Mouse (Mus musculus) megakaryocyte progenitor cell, adult 5-6 weeks (primary cell): ENCODE data around the gene Hoxb2. TPM values are rescaled to one million over a fixed set of nuclear protein-coding genes. Genes with fewer than 3 reads are reported as not detected.

Experiments used
- ATAC-seq: replicated peaks from 2 replicates; pipeline ENCODE4 v1.8.0; 2016; ENCODE audit warnings: mild to moderate bottlenecking, moderate TSS enrichment, inconsistent platforms; ENCODE audit not compliant: poor library complexity
- total RNA-seq, 2 experiments: library from RNA; stranded (forward) in 1 of 2; stranded (reverse) in 1 of 2; fragments of 157-497, 149-512 nt in 1 of 2; fragments of 200-1000 nt in 1 of 2; gene quantifications; 2 replicates each; pipeline versions ENCODE4 v1.2.3 to v1.2.4; 2015 to 2017

The Hoxb2 gene
- total RNA-seq, 2 experiments from 2014 or later, result 0.12 to 0.49 TPM

DNA sequence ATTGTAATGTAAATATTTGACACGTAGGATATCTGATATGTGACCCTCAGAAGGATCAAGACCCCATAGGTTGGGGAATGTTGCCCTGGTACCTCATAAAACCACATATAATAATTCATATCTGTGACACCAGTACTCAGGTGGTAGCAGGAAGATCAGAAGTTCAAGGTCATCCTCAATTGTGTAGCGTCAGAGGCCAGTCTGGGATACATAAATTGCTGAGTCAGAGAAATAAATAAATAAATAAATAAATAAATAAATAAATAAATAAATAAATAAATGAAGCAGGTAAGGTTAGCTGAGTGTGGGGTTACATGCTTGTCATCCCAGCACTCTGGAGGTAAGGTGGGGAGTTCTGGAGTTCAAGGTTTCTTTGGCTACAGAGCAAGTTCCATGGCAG, 37.3 kb downstream of the Hoxb2 start:
- ATAC-seq, result no peak

DNA sequence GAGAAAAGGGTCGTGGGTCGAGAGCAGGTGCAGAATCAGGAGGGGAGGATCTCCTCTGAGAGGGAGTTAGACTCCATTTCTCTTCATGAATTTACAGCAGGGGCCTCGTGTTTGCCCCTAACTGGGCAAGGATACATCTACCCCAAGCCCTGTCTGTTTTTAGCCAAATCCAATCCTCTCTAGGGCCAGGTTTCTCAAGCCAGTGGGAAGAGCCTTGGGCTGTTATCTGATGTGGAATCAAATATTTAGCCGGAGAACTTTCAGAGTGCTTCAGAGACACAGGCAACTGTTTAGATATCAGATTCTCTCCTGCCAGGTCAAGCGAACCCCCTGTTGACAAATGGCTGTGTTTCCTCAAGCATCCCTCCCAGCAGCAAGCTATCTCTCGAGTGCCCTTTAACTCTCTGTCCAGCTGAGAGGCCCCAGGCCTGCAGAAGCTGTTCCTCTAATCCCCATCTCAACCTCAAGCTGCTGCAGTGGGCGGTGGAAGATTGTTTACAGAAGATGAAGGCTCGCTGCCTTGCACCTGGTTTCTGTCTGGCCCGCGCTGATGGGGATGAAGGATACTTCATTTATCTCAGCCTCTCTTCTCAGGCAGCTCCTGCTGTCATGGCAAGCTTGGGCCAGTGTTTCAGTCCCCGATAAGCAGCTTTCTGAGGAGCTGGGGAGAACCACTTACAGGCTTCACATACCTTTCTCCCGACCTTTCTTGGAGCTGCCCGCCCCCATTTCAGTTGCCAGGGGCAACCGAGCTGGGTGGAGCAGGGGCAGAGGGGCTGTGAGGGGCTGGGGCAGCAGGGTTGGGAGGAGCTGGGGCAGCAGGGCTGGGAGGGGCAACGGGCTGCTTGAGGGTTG, 46.7 kb downstream of the Hoxb2 start:
- no peak for ATAC-seq

DNA sequence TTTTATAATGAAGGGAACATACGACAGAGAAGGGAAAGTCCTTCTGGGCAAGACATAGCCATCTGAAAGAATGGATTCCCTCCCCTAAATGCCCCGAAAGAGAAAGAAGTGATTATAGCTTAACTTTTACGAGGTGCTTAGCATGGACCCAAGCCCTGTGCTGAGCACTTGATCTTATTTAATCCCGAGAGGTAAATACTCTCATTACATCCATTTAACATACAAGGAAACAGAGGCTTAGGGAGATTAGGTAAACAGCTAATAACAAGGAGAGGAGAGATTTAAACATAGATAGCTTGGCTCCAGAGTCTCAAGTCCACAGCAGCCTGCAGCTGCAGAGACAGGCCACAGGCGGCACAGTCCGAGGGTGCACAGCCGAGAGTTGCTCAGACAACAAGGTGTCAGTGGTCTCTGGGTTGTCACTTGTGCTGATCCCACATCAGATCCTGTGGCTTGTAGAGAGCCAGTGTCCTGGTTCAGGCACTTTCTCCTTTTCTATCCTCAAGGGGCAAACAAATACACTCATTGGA, 47.5 kb downstream of the Hoxb2 start:
- ATAC-seq, result no peak

DNA sequence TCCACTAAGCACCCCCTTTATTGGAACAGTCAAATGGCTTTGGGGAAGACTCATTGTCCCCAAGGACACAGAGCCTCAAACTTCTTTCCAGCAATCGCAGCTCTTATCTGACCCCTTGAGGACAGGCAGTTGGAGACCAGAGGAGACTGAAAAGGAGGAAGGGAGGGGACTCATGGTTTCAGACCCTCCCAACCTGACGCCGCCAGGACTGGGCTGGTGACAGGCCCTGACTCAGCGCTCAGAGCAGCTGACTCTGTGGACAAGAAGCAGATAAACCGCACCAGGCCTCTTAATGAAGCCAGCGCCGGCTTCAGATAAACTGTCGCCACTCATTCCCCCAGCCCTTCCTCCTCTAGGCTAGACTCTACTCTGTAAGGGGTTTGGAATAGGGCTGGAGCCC, 49.6 kb downstream of the Hoxb2 start:
- ATAC-seq, result peak; percentile 85

Other genes with a start within 250 kb of the Hoxb2 start
- gene Calcoco2, start 238.6 kb upstream of the Hoxb2 start, total RNA-seq (2015), result not detected in 2 replicates
- not detected in 2 replicates for gene Calcoco2, start 238.6 kb upstream of the Hoxb2 start, total RNA-seq (2017)
- not detected in 2 replicates for gene Ttll6, start 216.7 kb upstream of the Hoxb2 start, total RNA-seq (2015)
- not detected in 2 replicates for gene Ttll6, start 216.7 kb upstream of the Hoxb2 start, total RNA-seq (2017)
- gene Hoxb13, start 156.2 kb upstream of the Hoxb2 start, total RNA-seq (2015), result not detected in 2 replicates
- gene Hoxb13, start 156.2 kb upstream of the Hoxb2 start, total RNA-seq (2017), result not detected in 2 replicates
- not detected in 2 replicates for gene Hoxb9, start 79.1 kb upstream of the Hoxb2 start, total RNA-seq (2015)
- gene Hoxb9, start 79.1 kb upstream of the Hoxb2 start, total RNA-seq (2017), result not detected in 2 replicates
- gene Hoxb8, start 68.6 kb upstream of the Hoxb2 start, total RNA-seq (2015), result not detected in 2 replicates
- not detected in 2 replicates for gene Hoxb8, start 68.6 kb upstream of the Hoxb2 start, total RNA-seq (2017)
- gene Hoxb7, start 63.9 kb upstream of the Hoxb2 start, total RNA-seq (2015), result not detected in 2 replicates
- not detected in 2 replicates for gene Hoxb7, start 63.9 kb upstream of the Hoxb2 start, total RNA-seq (2017)
- gene Hoxb6, start 58.0 kb upstream of the Hoxb2 start, total RNA-seq (2015), result not detected in 2 replicates
- 0.30 TPM in 1 of 2 replicates, not detected in the other for gene Hoxb6, start 58.0 kb upstream of the Hoxb2 start, total RNA-seq (2017)
- 0.07 and 0.44 TPM in 2 replicates for gene Hoxb5, start 47.2 kb upstream of the Hoxb2 start, total RNA-seq (2015)
- 0.14 TPM in 1 of 2 replicates, not detected in the other for gene Hoxb5, start 47.2 kb upstream of the Hoxb2 start, total RNA-seq (2017)
- 1.7 and 2.7 TPM in 2 replicates for gene Hoxb4, start 32.3 kb upstream of the Hoxb2 start, total RNA-seq (2015)
- gene Hoxb4, start 32.3 kb upstream of the Hoxb2 start, total RNA-seq (2017), result 1.5 and 2.2 TPM in 2 replicates
- gene Hoxb3, start 27.2 kb upstream of the Hoxb2 start, total RNA-seq (2015), result 1.2 and 1.6 TPM in 2 replicates
- gene Hoxb3, start 27.2 kb upstream of the Hoxb2 start, total RNA-seq (2017), result 0.83 and 1.3 TPM in 2 replicates
- not detected in 2 replicates for gene Hoxb1, start 15.2 kb downstream of the Hoxb2 start, total RNA-seq (2015)
- gene Hoxb1, start 15.2 kb downstream of the Hoxb2 start, total RNA-seq (2017), result not detected in 2 replicates
- 0.32 TPM in 1 of 2 replicates, not detected in the other for gene Skap1, start 114.1 kb downstream of the Hoxb2 start, total RNA-seq (2015)
- 0.46 TPM in 1 of 2 replicates, not detected in the other for gene Skap1, start 114.1 kb downstream of the Hoxb2 start, total RNA-seq (2017)